Mouse (Mus musculus): ENCODE results near the gene Pms2.

GRCm38 (mm10) chr5:143980858-143981257 lies 71.1 kb downstream of the Pms2 start:
- TF ChIP-seq CTCF (IDR thresholded peaks at IDR 0.05; ENCODE audit: low read depth) (no peak), EP300 (IDR thresholded peaks at IDR 0.05; ENCODE audit: low read depth) (no peak)
